In the genomic region with DNA sequence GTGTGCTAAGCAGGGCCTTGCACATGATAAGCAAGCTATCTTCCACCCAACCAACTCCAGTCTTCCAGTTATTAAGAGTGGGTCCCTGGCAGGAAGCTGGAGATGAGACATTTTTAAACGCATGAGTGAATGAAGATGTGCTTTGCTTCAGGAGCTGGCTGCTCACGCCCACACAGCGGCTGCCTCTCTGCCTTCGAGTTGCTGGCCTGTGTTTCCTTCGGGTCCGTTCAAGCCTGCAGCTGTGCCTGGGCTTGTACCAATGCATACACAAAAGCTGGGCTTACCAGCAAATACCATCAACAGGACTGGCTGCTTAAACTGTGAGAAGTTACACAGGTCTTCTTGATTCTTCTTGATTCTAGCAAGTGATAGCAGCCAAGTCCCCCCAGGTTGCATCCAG, we compare ENCODE assay signal across 20 mouse cellular contexts.
DNase-seq lines count a peak whose midpoint lies in the region; ATAC-seq and TF ChIP-seq lines count a peak whose summit lies in the region.
"Had no signal": no experiment of that assay in that cellular context is flagged by ENCODE, and none has a peak within 500 bp of the region (broad histone marks: within the 10 kb centered on the region; RNA-seq: fewer than 3 reads in every experiment).

No protein-coding gene starts in this region.

- no peak overlapping the region for H3K4me2 ChIP-seq in kidney, embryonic 15.5 days
- no peak overlapping the region for H3K4me2 ChIP-seq in stomach, embryonic 16.5 days (ENCODE audit: low read depth, low read length)
- no peak overlapping the region for H3K4me2 ChIP-seq in stomach, postnatal 0 days (replicated peaks; ENCODE audit: low read depth)
- H3K4me2 ChIP-seq in forebrain, embryonic 14.5 days (ENCODE audit: low read length) = no peak overlapping the region
- H3K4me2 ChIP-seq: embryonic facial prominence, embryonic 13.5 days; forebrain, embryonic 12.5 days; heart, embryonic 11.5 days; lung, embryonic 15.5 days had no signal

- no peaks in the 10 kb centered on the region for H3K36me3 ChIP-seq in kidney, embryonic 15.5 days
- no peaks in the 10 kb centered on the region for H3K36me3 ChIP-seq in stomach, embryonic 16.5 days (ENCODE audit: control insufficient read depth, insufficient read depth, low read length)
- H3K36me3 ChIP-seq in stomach, postnatal 0 days (ENCODE audit: control insufficient read depth, insufficient read depth, low read length) = no peaks in the 10 kb centered on the region
- H3K36me3 ChIP-seq in heart, adult 2 months (ENCODE audit: control insufficient read depth, insufficient read depth, low read length) = no peaks in the 10 kb centered on the region
- H3K36me3 ChIP-seq in forebrain, embryonic 14.5 days (ENCODE audit: control insufficient read depth, insufficient read depth, low read length) = no peaks in the 10 kb centered on the region
- H3K36me3 ChIP-seq: embryonic facial prominence, embryonic 13.5 days; forebrain, embryonic 12.5 days; lung, embryonic 15.5 days had no signal

- 0 out of 2 replicates have a peak overlapping the region, but pooled peaks have one; percentile 7 for H3K27ac ChIP-seq in kidney, embryonic 15.5 days
- peak overlapping the region; percentile 37; the same call in 1 of the 2 replicates for H3K27ac ChIP-seq in stomach, embryonic 16.5 days (ENCODE audit: low read length)
- no peak overlapping the region for H3K27ac ChIP-seq in stomach, postnatal 0 days (replicated peaks)
- no peak overlapping the region for H3K27ac ChIP-seq in heart, adult 2 months
- H3K27ac ChIP-seq in forebrain, embryonic 14.5 days (ENCODE audit: low read depth, low read length) = no peak overlapping the region
- H3K27ac ChIP-seq: embryonic facial prominence, embryonic 13.5 days; forebrain, embryonic 12.5 days; lung, embryonic 15.5 days had no signal

- TF ChIP-seq EP300 in stomach, postnatal 0 days (optimal IDR thresholded peaks at IDR 0.05) = no peak
- TF ChIP-seq EP300 in heart, adult 2 months (IDR thresholded peaks at IDR 0.05; ENCODE audit: insufficient read depth, low read depth, low read length) = no peak

- no peak overlapping the region for H3K4me3 ChIP-seq in kidney, embryonic 15.5 days (replicated peaks)
- H3K4me3 ChIP-seq in stomach, embryonic 16.5 days (replicated peaks; ENCODE audit: low read length) = no peak overlapping the region
- H3K4me3 ChIP-seq in stomach, postnatal 0 days (ENCODE audit: low read depth, low read length) = no peak overlapping the region
- no peak overlapping the region for H3K4me3 ChIP-seq in heart, adult 2 months
- no peak overlapping the region for H3K4me3 ChIP-seq in forebrain, embryonic 14.5 days (ENCODE audit: low read depth, low read length)
- H3K4me3 ChIP-seq: embryonic facial prominence, embryonic 13.5 days; forebrain, embryonic 12.5 days; lung, embryonic 15.5 days had no signal

- DNase-seq in kidney, postnatal 10 days = no peak
- no peak for DNase-seq in stomach, postnatal 0 days (ENCODE audit: low spot score)
- DNase-seq in left cerebral cortex, postnatal 14 days (ENCODE audit: low spot score in 2 of 2) = peak; percentile 46 to 63
- DNase-seq in heart, adult 2 months = no peak
- no peak for DNase-seq in forebrain, embryonic 14.5 days (ENCODE audit: low spot score)
- DNase-seq in testis, postnatal 14 days (ENCODE audit: low spot score) = no peak
- DNase-seq: cerebellum, postnatal 36 days; gastrocnemius, postnatal 14 days; heart, postnatal 4 days; kidney, adult 9 months; liver; midbrain, embryonic 14.5 days; thymus, postnatal 14 days had no signal

- intact Hi-C loops in left cerebral cortex, postnatal 14 days (cut with DNase I) = no loop called here
- intact Hi-C loops in heart, adult 2 months (cut with DNase I) = no loop called here

- H3K9me3 ChIP-seq in kidney, embryonic 15.5 days (replicated peaks) = no peaks in the 10 kb centered on the region
- no peaks in the 10 kb centered on the region for H3K9me3 ChIP-seq in stomach, embryonic 16.5 days (replicated peaks; ENCODE audit: control insufficient read depth, low read length)
- no peaks in the 10 kb centered on the region for H3K9me3 ChIP-seq in stomach, postnatal 0 days (ENCODE audit: control insufficient read depth, low read length)
- no peaks in the 10 kb centered on the region for H3K9me3 ChIP-seq in forebrain, embryonic 14.5 days (replicated peaks; ENCODE audit: control insufficient read depth, low read length)
- H3K9me3 ChIP-seq: embryonic facial prominence, embryonic 13.5 days; forebrain, embryonic 12.5 days; lung, embryonic 15.5 days had no signal

- peaks cover 30% of the 10 kb centered on the region for H3K4me1 ChIP-seq in kidney, embryonic 15.5 days
- no peaks in the 10 kb centered on the region for H3K4me1 ChIP-seq in stomach, embryonic 16.5 days (ENCODE audit: control insufficient read depth, insufficient read depth, low read length)
- no peaks in the 10 kb centered on the region; the same call in 1 of the 2 replicates for H3K4me1 ChIP-seq in stomach, postnatal 0 days (replicated peaks; ENCODE audit: control insufficient read depth, insufficient read depth)
- peaks cover 2% of the 10 kb centered on the region; the same call in 1 of the 2 replicates for H3K4me1 ChIP-seq in heart, adult 2 months (ENCODE audit: control insufficient read depth, insufficient read depth, low read length)
- peaks cover 2% of the 10 kb centered on the region; the same call in 1 of the 2 replicates for H3K4me1 ChIP-seq in forebrain, embryonic 14.5 days (ENCODE audit: control insufficient read depth, insufficient read depth, low read length)
- H3K4me1 ChIP-seq: embryonic facial prominence, embryonic 13.5 days; lung, embryonic 15.5 days had no signal

- H3K9ac ChIP-seq in kidney, embryonic 15.5 days = no peak overlapping the region
- H3K9ac ChIP-seq in stomach, embryonic 16.5 days (ENCODE audit: low read length) = no peak overlapping the region
- H3K9ac ChIP-seq in stomach, postnatal 0 days (ENCODE audit: low read length) = no peak overlapping the region
- no peak overlapping the region for H3K9ac ChIP-seq in heart, adult 2 months (ENCODE audit: low read depth, low read length)
- no peak overlapping the region for H3K9ac ChIP-seq in forebrain, embryonic 14.5 days (ENCODE audit: low read length)
- H3K9ac ChIP-seq: embryonic facial prominence, embryonic 13.5 days; forebrain, embryonic 12.5 days; lung, embryonic 15.5 days had no signal

- no peaks in the 10 kb centered on the region for H3K27me3 ChIP-seq in kidney, embryonic 15.5 days
- no peaks in the 10 kb centered on the region for H3K27me3 ChIP-seq in stomach, embryonic 16.5 days (ENCODE audit: control insufficient read depth, insufficient read depth, low read length)
- no peaks in the 10 kb centered on the region for H3K27me3 ChIP-seq in stomach, postnatal 0 days (ENCODE audit: control insufficient read depth, insufficient read depth, low read length)
- H3K27me3 ChIP-seq in heart, adult 2 months (ENCODE audit: control insufficient read depth, insufficient read depth, low read length) = no peaks in the 10 kb centered on the region
- no peaks in the 10 kb centered on the region for H3K27me3 ChIP-seq in forebrain, embryonic 14.5 days (replicated peaks; ENCODE audit: control insufficient read depth, insufficient read depth, low read length)
- H3K27me3 ChIP-seq: CH12.LX; embryonic facial prominence, embryonic 13.5 days; forebrain, embryonic 12.5 days; lung, embryonic 15.5 days had no signal

- WGBS in kidney, embryonic 15.5 days = 44% methylated on average over 6 of the region's 6 CpGs
- 64% methylated on average over 6 of the region's 6 CpGs for WGBS in stomach, embryonic 16.5 days
- WGBS in stomach, postnatal 0 days = 57% methylated on average over 6 of the region's 6 CpGs
- 68% methylated on average over 6 of the region's 6 CpGs for WGBS in heart, adult 2 months
- WGBS in forebrain, embryonic 14.5 days = 86% methylated on average over 6 of the region's 6 CpGs

- TF ChIP-seq POLR2A in heart, adult 2 months (IDR thresholded peaks at IDR 0.05; ENCODE audit: insufficient read depth, low read depth, low read length) = no peak

- H3K79me2 ChIP-seq in heart, adult 2 months (replicated peaks; ENCODE audit: control insufficient read depth, insufficient read depth, low read length) = no peaks in the 10 kb centered on the region

- no peak for TF ChIP-seq CTCF in stomach, postnatal 0 days (IDR thresholded peaks at IDR 0.05; ENCODE audit: low read depth)
- no peak for TF ChIP-seq CTCF in heart, adult 2 months (IDR thresholded peaks at IDR 0.05)

- no peak for ATAC-seq in kidney, embryonic 15.5 days (replicated peaks; ENCODE audit: low FRiP score)
- ATAC-seq in stomach, embryonic 16.5 days (ENCODE audit: insufficient read depth, low FRiP score) = no peak
- ATAC-seq in stomach, postnatal 0 days (ENCODE audit: low FRiP score, low TSS enrichment) = no peak
- no peak for ATAC-seq in forebrain, embryonic 14.5 days

Comparison
In these comparisons a context has a peak if more than half of its experiments do, and no peak if none do; other contexts are left out.
1. H3K27ac ChIP-seq: peak in kidney, embryonic 15.5 days (single experiment) and stomach, embryonic 16.5 days (single experiment); none in stomach, postnatal 0 days (single experiment), heart, adult 2 months (single experiment) and forebrain, embryonic 14.5 days (single experiment).
2. DNase-seq: peak in left cerebral cortex, postnatal 14 days (2 of 2); none in kidney, postnatal 10 days (single experiment), stomach, postnatal 0 days (single experiment), heart, adult 2 months (0 of 2), forebrain, embryonic 14.5 days (single experiment) and testis, postnatal 14 days (single experiment).